Mouse (Mus musculus): ENCODE measurements around the gene Pih1d1. TPM values are rescaled to one million over a fixed set of nuclear protein-coding genes. Genes with fewer than 3 reads are reported as not detected.

The Pih1d1 gene
- polyA plus RNA-seq, 1 experiment from 2014 or later, result 97.7 TPM

- ATAC-seq (ENCODE audit: insufficient number of reproducible peaks, insufficient read depth, low FRiP score, low TSS enrichment, low read depth), result no peak
- 12% methylated on average over 5 of the region's 5 CpGs for WGBS
These were observed 44.3 kb downstream of the Pih1d1 start for GRCm38 (mm10) chr7:45198435-45198834.

GRCm38 (mm10) chr7:45198961-45199360 is 44.9 kb downstream of the Pih1d1 start:
- Histone ChIP-seq H3K9ac (no peak overlapping the region), H3K9me3 (no peaks in the 10 kb centered on the region), H3K36me3 (no peaks in the 10 kb centered on the region), H3K4me2 (no peak overlapping the region), H3K4me1 (no peaks in the 10 kb centered on the region), H3K27me3 (peaks cover 14% of the 10 kb centered on the region), H3K4me3 (no peak overlapping the region), H3K27ac (no peak overlapping the region)
- ATAC-seq (ENCODE audit: insufficient number of reproducible peaks, insufficient read depth, low FRiP score, low TSS enrichment, low read depth), result no peak
- 81% methylated on average over 11 of the region's 11 CpGs for WGBS

More at GRCm38 (mm10) chr7:45198435-45198834, 44.3 kb downstream of the Pih1d1 start:
- Histone ChIP-seq H3K4me1 (no peaks in the 10 kb centered on the region), H3K36me3 (no peaks in the 10 kb centered on the region), H3K9ac (no peak overlapping the region), H3K4me2 (no peak overlapping the region), H3K4me3 (no peak overlapping the region), H3K9me3 (no peaks in the 10 kb centered on the region), H3K27ac (no peak overlapping the region), H3K27me3 (peaks cover 14% of the 10 kb centered on the region)

GRCm38 (mm10) chr7:45202654-45203053 is 48.6 kb downstream of the Pih1d1 start:
- Histone ChIP-seq H3K4me3 (no peak overlapping the region), H3K9me3 (no peaks in the 10 kb centered on the region), H3K4me2 (no peak overlapping the region), H3K27ac (no peak overlapping the region), H3K36me3 (no peaks in the 10 kb centered on the region), H3K9ac (no peak overlapping the region), H3K4me1 (no peaks in the 10 kb centered on the region), H3K27me3 (peaks cover 11% of the 10 kb centered on the region)
- 59% methylated on average over 10 of the region's 10 CpGs for WGBS
- no peak for ATAC-seq (ENCODE audit: insufficient number of reproducible peaks, insufficient read depth, low FRiP score, low TSS enrichment, low read depth)

- H3K27me3 ChIP-seq, result peaks cover 7% of the 10 kb centered on the region
- H3K9me3 ChIP-seq, result peaks cover 4% of the 10 kb centered on the region; the same call in 1 of the 2 replicates
- peak; percentile 87 for ATAC-seq (ENCODE audit: insufficient number of reproducible peaks, insufficient read depth, low FRiP score, low TSS enrichment, low read depth)
- H3K36me3 ChIP-seq, result no peaks in the 10 kb centered on the region
- WGBS, result 9% methylated on average over 43 of the region's 44 CpGs
- peak within 1 kb of the TSS; percentile 48 for H3K4me3 ChIP-seq
- no peaks in the 10 kb centered on the region for H3K4me1 ChIP-seq
- peak within 1 kb of the TSS; percentile 55 for H3K4me2 ChIP-seq
- peak within 1 kb of the TSS; percentile 61 for H3K9ac ChIP-seq
- peak within 1 kb of the TSS; percentile 51; the same call in 1 of the 2 replicates for H3K27ac ChIP-seq
These were observed 50.5 kb downstream of the Pih1d1 start, which contains the start of gene Ccdc155 for GRCm38 (mm10) chr7:45204380-45205143. Gene Ccdc155, minus strand, starts transcription at chr7:45204892.

- WGBS, result 77% methylated on average over 6 of the region's 6 CpGs
- Histone ChIP-seq H3K9ac (no peak overlapping the region), H3K27ac (no peak overlapping the region), H3K4me2 (no peak overlapping the region), H3K27me3 (peaks cover 35% of the 10 kb centered on the region), H3K4me3 (no peak overlapping the region), H3K4me1 (peaks cover 7% of the 10 kb centered on the region; the same call in 1 of the 2 replicates), H3K9me3 (peaks cover 4% of the 10 kb centered on the region; the same call in 1 of the 2 replicates), H3K36me3 (no peaks in the 10 kb centered on the region)
- no peak for ATAC-seq (ENCODE audit: insufficient number of reproducible peaks, insufficient read depth, low FRiP score, low TSS enrichment, low read depth)
These were observed 54.2 kb downstream of the Pih1d1 start for GRCm38 (mm10) chr7:45208260-45208659.

MicroRNAs within 50 kb of the gene (microRNA counts, 519-probe panel; counts per million panel counts)
- microRNA mmu-miR-150, result 2,740 counts per million, percentile 66 among the panel's probes with 10 or more counts

Small RNA genes within 50 kb of the gene (microRNA-seq; reads per million reads assigned to microRNA genes)
- gene Mir150 (12.4 reads per million, percentile 30 among the genes with 10 or more reads in this experiment), gene Mir5121 (12.2 reads per million, percentile 30 among the genes with 10 or more reads in this experiment), gene Mir7055 (not detected)

Other genes with a start within 250 kb of the Pih1d1 start
- gene Ap2a1, start 224.8 kb upstream of the Pih1d1 start, polyA plus RNA-seq (2015; fragmentation: Nextera tagmentation; extraction: Ambion mirVana), result 72.3 and 77.5 TPM in 2 replicates
- gene Tsks, start 211.1 kb upstream of the Pih1d1 start, polyA plus RNA-seq (2015; fragmentation: Nextera tagmentation; extraction: Ambion mirVana), result 0.25 and 0.26 TPM in 2 replicates
- 32.0 and 39.1 TPM in 2 replicates for gene Cpt1c, start 179.5 kb upstream of the Pih1d1 start, polyA plus RNA-seq (2015; fragmentation: Nextera tagmentation; extraction: Ambion mirVana)
- gene Prmt1, start 167.7 kb upstream of the Pih1d1 start, polyA plus RNA-seq (2015; fragmentation: Nextera tagmentation; extraction: Ambion mirVana), result 534 and 684 TPM in 2 replicates
- gene Irf3, start 156.7 kb upstream of the Pih1d1 start, polyA plus RNA-seq (2015; fragmentation: Nextera tagmentation; extraction: Ambion mirVana), result 92.0 and 99.7 TPM in 2 replicates
- 73.6 and 83.2 TPM in 2 replicates for gene Bcl2l12, start 155.6 kb upstream of the Pih1d1 start, polyA plus RNA-seq (2015; fragmentation: Nextera tagmentation; extraction: Ambion mirVana)
- gene Scaf1, start 137.9 kb upstream of the Pih1d1 start, polyA plus RNA-seq (2015; fragmentation: Nextera tagmentation; extraction: Ambion mirVana), result 38.6 and 40.2 TPM in 2 replicates
- 19.7 and 23.3 TPM in 2 replicates for gene Rras, start 136.3 kb upstream of the Pih1d1 start, polyA plus RNA-seq (2015; fragmentation: Nextera tagmentation; extraction: Ambion mirVana)
- gene Prr12, start 101.4 kb upstream of the Pih1d1 start, polyA plus RNA-seq (2015; fragmentation: Nextera tagmentation; extraction: Ambion mirVana), result 15.2 and 15.7 TPM in 2 replicates
- 64.7 and 66.6 TPM in 2 replicates for gene Nosip, start 91.9 kb upstream of the Pih1d1 start, polyA plus RNA-seq (2015; fragmentation: Nextera tagmentation; extraction: Ambion mirVana)
- gene Prrg2, start 91.6 kb upstream of the Pih1d1 start, polyA plus RNA-seq (2015; fragmentation: Nextera tagmentation; extraction: Ambion mirVana), result 23.0 and 26.0 TPM in 2 replicates
- 375 and 376 TPM in 2 replicates for gene Rcn3, start 62.1 kb upstream of the Pih1d1 start, polyA plus RNA-seq (2015; fragmentation: Nextera tagmentation; extraction: Ambion mirVana)
- gene Fcgrt, start 50.5 kb upstream of the Pih1d1 start, polyA plus RNA-seq (2015; fragmentation: Nextera tagmentation; extraction: Ambion mirVana), result 61.6 and 65.1 TPM in 2 replicates
- 1,651 and 1,760 TPM in 2 replicates for gene Rps11, start 29.9 kb upstream of the Pih1d1 start, polyA plus RNA-seq (2015; fragmentation: Nextera tagmentation; extraction: Ambion mirVana)
- gene Rpl13a, start 25.5 kb upstream of the Pih1d1 start, polyA plus RNA-seq (2015; fragmentation: Nextera tagmentation; extraction: Ambion mirVana), result 1,453 and 1,588 TPM in 2 replicates
- gene Gm45713, start 18.1 kb upstream of the Pih1d1 start, polyA plus RNA-seq (2015; fragmentation: Nextera tagmentation; extraction: Ambion mirVana), result 0.20 TPM in 1 of 2 replicates, not detected in the other
- gene Flt3l, start 17.9 kb upstream of the Pih1d1 start, polyA plus RNA-seq (2015; fragmentation: Nextera tagmentation; extraction: Ambion mirVana), result 1.3 and 1.7 TPM in 2 replicates
- gene Aldh16a1, start 281 bp downstream of the Pih1d1 start, polyA plus RNA-seq (2015; fragmentation: Nextera tagmentation; extraction: Ambion mirVana), result 43.6 and 52.0 TPM in 2 replicates
- gene Slc17a7, start 9.6 kb downstream of the Pih1d1 start, polyA plus RNA-seq (2015; fragmentation: Nextera tagmentation; extraction: Ambion mirVana), result 0.18 and 0.22 TPM in 2 replicates
- gene Gfy, start 25.3 kb downstream of the Pih1d1 start, polyA plus RNA-seq (2015; fragmentation: Nextera tagmentation; extraction: Ambion mirVana), result 1.8 and 2.6 TPM in 2 replicates
- not detected in 2 replicates for gene Pth2, start 26.7 kb downstream of the Pih1d1 start, polyA plus RNA-seq (2015; fragmentation: Nextera tagmentation; extraction: Ambion mirVana)
- 0.53 and 1.2 TPM in 2 replicates for gene Ccdc155, start 50.6 kb downstream of the Pih1d1 start, polyA plus RNA-seq (2015; fragmentation: Nextera tagmentation; extraction: Ambion mirVana)
- 2.3 and 3.0 TPM in 2 replicates for gene Dkkl1, start 57.8 kb downstream of the Pih1d1 start, polyA plus RNA-seq (2015; fragmentation: Nextera tagmentation; extraction: Ambion mirVana)
- gene Tead2, start 61.5 kb downstream of the Pih1d1 start, polyA plus RNA-seq (2015; fragmentation: Nextera tagmentation; extraction: Ambion mirVana), result 221 and 233 TPM in 2 replicates
- 1.6 and 2.8 TPM in 2 replicates for gene Cd37, start 84.8 kb downstream of the Pih1d1 start, polyA plus RNA-seq (2015; fragmentation: Nextera tagmentation; extraction: Ambion mirVana)
- gene Slc6a16, start 86.8 kb downstream of the Pih1d1 start, polyA plus RNA-seq (2015; fragmentation: Nextera tagmentation; extraction: Ambion mirVana), result 0.17 and 0.29 TPM in 2 replicates
- gene Slc6a21, start 123.2 kb downstream of the Pih1d1 start, polyA plus RNA-seq (2015; fragmentation: Nextera tagmentation; extraction: Ambion mirVana), result not detected in 2 replicates
- 17.8 and 23.8 TPM in 2 replicates for gene Trpm4, start 179.5 kb downstream of the Pih1d1 start, polyA plus RNA-seq (2015; fragmentation: Nextera tagmentation; extraction: Ambion mirVana)
- 2.2 and 2.9 TPM in 2 replicates for gene Hrc, start 181.0 kb downstream of the Pih1d1 start, polyA plus RNA-seq (2015; fragmentation: Nextera tagmentation; extraction: Ambion mirVana)
- 6.6 and 8.2 TPM in 2 replicates for gene Ppfia3, start 212.7 kb downstream of the Pih1d1 start, polyA plus RNA-seq (2015; fragmentation: Nextera tagmentation; extraction: Ambion mirVana)
- gene Lin7b, start 216.3 kb downstream of the Pih1d1 start, polyA plus RNA-seq (2015; fragmentation: Nextera tagmentation; extraction: Ambion mirVana), result 1.6 and 2.7 TPM in 2 replicates
- 285 and 299 TPM in 2 replicates for gene Snrnp70, start 241.4 kb downstream of the Pih1d1 start, polyA plus RNA-seq (2015; fragmentation: Nextera tagmentation; extraction: Ambion mirVana)

Data from embryonic facial prominence, embryonic 13.5 days (tissue).